Mouse (Mus musculus): ENCODE measurements around the gene Ifitm6.
"Not testable (repeated sequence)": the region's sequence is repeated elsewhere in the genome, so short reads cannot be mapped to it uniquely, and the experiment has no call there.

Gene Ifitm6

GRCm38 (mm10) chr7:141040867-141041606, 23.3 kb upstream of the Ifitm6 start:
- no peak for DNase-seq

DNA sequence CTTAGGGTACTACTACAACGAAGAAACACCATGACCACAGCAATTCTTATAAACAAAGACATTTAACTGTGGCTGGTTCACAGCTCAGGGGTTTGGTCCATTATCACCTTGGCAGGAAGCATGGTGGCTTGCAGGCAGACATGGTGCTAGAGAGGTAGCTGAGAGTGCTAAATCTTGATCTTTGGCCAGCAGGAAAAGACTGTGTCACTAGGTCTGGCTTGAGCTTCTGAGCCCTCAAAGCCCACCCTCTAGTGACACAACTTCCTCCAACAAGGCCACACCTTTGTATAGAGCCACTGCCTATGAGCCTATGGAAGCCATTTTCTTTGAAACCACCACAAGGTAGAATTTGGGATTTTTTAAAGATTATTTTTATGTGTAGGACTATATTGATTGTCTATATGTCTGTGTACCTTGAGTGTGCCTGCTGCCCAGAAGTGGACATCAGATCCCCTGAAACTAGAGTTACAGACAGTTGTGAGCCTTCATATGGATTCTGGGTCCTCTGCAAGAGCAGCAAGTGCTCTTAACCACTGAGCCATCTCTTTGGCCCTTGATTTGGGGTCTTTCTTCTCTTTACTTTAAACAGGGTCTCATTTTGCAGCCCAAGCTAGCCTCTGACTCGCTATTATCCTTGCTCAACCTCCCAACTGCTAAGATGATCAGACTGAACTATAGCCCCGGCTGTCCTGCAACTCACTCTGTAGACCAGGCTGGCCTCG, 21.8 kb upstream of the Ifitm6 start:
- DNase-seq: no peak

DNA sequence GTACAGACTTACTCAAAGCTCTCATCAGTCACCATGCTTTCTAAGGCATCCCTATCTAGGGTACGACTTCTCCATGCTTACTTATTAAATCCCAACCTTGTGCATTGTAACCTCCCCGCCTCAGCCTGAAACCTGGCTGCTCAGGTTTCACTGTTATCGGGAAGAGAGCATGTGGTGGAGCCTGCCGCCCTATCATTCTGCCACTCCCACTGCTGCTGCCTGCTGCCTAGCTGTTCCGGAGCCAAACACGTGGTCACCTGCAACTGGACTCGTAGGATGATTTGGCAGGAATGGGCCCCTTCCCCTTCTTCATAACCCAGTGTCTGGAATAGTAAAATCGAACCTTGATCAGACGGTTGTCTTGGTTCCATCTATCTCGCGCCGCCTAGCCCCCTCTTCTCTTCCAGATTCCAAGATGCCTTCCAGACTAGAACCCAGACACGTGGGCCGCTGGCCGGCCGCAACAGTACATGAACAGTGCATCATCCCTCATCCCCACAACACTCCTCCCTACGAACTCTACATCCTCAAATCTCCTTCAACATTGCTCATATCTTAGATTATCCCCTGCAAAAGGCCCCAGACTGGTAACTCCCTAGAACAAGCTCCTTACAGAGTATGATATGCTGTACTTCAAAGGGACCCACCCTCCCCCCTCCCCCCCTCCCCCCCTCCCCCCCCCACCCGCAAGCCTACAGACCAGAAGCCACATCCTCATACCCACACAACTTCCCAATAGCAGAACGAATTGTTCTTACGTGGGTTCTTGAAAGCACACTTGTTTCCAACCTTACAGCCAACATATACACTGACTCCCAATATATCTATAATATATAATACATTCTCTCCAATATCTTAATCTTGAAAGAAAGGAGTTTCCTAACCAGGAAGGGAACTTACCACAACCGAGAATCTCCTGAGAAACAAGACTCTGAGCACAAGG, 20.6 kb upstream of the Ifitm6 start:
- DNase-seq: no peak

GRCm38 (mm10) chr7:141036624-141037023, 18.9 kb upstream of the Ifitm6 start:
- not testable (repeated sequence) for DNase-seq

GRCm38 (mm10) chr7:141032458-141033167, 14.9 kb upstream of the Ifitm6 start:
- no peak for DNase-seq

DNA sequence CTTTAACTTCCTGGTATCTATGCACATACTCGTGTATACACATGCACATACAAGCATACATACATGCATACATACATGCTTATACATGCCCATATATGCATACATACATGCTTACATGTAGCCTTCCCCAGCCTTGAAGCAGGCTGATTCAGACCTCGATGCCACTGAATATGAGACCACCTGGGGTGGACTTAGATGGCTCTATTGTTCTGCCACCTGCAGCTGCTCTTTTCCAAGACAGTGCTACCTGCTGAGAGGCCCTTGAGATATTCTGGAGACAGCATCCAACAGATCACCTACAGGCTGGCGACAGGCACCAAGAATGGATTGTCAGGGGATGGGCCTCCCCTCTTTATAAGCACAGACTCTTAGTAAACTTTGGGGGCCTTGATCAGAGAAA, 12.7 kb upstream of the Ifitm6 start:
- no peak for DNase-seq

DNA sequence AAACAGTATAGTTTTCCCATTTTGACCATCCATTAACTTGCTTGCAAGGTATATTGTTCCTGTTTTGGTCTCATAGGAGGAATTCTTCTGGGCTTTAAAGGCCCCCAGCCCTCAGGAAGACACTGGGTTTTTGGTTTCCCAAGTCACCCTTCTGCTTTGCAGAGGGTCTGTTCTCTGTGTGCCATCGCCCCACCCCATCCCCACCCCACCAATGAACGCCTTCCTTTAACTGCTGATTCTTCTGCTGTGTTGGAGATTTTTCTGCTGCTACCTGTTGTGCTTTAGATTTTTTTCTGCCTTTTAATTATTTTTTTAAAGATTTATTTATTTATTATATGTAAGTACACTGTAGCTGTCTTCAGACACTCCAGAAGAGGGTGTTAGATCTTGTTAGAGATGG, 11.1 kb upstream of the Ifitm6 start, which contains the start of gene Gm17387:
Gene Gm17387, plus strand, starts transcription at position 301 of the 400 bp plus-strand sequence.
- no peak for DNase-seq

DNA sequence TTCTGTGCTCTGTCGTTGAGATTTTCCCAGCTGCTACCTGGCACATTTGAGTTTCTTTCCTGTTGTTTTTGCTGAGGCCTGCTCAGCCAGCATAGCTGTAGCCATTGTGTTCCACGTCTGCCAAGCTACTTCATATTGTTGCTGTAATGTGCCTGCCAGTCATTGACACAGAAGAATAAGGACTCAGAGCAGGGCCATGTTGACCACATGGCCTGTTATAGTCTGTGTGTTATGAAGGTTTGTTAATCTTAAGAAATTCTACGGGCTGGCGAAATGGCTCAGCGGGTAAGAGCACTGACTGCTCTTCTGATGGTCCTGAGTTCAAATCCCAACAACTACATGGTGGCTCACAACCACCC, 9.0 kb upstream of the Ifitm6 start:
- no peak for DNase-seq

DNA sequence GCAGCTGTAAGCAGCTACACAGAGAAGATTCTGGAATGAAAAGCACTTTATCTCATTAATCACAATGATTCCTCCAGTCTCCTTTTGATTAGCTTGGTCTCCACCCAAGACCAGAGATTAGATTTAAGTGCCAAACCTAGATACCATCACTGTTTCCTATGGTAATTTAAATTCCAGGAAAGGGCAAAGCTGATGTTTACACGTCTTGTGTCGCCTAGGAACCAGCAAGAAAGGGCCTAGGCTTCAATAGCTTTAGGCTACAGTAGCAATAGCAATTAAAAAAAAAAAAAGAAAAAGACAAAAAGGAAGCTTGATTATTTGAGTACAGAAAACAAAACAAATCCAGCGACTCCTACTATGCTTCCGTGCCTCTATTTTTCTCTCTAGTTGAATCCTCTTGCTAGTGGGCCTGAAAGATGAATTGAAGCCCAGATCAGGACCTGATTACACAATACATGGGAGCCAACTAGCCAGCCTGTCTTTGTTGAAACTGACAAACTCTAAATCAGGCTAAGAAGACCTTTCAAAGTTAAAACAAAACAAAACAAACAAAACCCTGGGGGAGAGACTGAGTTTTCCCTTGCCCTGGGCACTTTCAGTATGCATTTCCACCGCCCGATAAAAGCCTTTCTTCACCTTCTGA, 8.5 kb upstream of the Ifitm6 start:
- no peak for DNase-seq

GRCm38 (mm10) chr7:141024865-141025838, 7.4 kb upstream of the Ifitm6 start:
- DNase-seq: no peak

DNA sequence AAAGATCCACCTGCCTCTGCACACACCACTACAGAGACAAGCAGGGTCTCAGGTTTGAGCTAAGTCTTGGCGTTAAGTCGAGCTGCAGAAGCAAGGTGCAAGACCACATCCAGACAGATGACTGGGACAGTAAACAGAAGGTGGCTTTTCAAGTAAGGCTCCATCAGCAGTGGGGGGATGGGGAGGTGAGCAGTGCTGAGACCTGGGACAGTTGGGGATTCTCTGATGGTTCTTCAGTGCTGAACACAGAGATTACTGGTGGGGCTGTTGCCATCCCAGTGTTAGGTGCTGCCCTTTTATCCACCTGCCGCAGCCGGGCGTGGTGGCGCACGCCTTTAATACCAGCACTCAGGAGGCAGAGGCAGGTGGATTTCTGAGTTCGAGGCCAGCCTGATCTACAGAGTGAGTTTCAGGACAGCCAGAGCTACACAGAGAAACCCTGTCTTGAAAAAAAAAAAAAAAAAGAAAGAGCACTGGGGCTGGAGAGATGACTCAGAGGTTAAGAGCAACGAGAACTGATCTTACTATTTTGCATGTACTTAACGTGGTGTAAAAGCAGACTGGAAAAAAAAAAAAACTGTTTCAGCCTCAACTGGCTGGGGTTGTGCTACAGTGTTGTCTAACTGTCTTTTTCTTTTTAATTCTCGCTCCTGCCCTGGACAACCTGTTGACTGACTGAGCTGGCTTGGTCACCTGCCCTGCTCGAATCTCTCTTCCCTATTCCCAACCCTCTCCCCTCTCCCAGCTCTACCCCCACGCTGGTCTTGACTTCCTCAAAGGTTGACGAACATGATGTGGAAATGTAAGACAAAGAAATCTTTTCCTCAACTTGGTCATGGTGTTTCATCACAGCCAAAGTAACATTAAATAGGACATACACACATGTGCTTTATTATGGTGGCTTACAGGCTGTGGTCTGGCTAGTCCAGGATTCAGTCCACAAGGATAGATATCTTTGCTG, 4.0 kb upstream of the Ifitm6 start:
- DNase-seq: no peak

DNA sequence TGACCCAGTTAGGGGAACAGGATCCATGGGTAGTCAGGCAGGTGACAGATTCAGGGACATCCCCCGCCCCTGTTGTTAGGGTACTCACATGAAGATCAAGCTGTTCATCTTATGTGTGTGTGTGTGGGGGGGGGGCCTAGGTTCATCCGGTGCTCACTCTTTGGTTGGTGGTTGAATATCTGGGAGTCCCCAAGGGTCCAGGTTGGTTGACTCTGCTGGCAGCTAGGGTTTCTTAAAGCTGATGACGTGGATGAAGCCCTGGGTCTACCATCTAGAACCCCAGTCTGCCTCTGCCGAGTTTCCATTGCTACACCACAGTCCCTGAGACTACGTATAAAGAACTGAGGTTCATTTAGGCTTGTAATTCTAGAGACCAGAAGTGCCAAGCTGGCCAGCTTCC, 1.3 kb upstream of the Ifitm6 start:
- DNase-seq: no peak

- no peak for DNase-seq
Observed at GRCm38 (mm10) chr7:141016707-141017697, 722 bp downstream of the Ifitm6 start.

DNA sequence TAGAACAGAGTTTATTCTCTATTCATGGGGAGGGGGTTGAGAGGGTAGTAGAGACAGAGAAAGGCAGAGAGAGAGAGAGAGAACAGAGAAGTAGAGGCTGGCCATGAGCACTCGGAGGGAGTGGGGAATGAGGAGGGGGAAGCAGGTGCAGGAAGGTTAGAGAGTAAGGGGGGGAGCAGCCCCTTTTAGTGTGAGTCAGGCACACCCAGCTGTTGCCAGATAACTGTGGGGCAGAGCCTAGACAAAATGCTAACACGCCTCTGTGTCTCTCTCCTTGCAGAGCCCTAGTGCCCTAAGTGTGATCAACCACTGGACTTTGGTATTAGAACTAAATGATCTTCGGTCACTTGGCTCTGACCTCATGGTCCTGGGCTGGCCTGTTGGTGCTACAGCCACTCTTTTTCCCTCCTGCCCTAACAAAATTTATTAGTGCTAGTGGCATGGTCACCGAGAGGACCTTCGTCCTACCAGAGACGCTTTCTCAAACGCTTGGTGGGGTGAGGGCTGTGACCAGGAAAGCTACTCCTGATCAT, 6.4 kb downstream of the Ifitm6 start:
- no peak for DNase-seq

DNA sequence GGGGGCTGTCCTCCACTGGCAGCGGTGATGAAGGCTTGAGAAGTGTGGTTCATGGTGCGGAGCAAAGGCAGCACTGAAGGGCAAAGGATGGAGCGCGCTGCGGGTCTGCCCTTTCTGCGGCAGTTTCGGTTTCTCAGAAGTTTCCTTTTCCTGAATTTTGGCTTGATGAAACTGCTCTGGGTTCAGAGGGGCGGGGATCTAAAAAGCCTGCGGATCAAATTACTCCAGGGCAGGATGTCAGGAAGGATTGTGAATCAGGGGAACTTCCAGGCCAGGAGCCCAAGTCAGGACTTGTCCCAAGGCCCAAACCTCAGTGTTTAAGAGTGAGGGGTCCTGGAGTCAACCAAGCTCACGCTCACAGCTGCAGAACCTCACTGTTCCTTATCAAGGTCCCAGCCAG, 7.1 kb downstream of the Ifitm6 start, which contains the start of gene Ifitm3:
Gene Ifitm3, minus strand, starts transcription at position 178 of the 400 bp plus-strand sequence.
- no peak for DNase-seq

GRCm38 (mm10) chr7:141009665-141010064, 8.1 kb downstream of the Ifitm6 start:
- DNase-seq: no peak

DNA sequence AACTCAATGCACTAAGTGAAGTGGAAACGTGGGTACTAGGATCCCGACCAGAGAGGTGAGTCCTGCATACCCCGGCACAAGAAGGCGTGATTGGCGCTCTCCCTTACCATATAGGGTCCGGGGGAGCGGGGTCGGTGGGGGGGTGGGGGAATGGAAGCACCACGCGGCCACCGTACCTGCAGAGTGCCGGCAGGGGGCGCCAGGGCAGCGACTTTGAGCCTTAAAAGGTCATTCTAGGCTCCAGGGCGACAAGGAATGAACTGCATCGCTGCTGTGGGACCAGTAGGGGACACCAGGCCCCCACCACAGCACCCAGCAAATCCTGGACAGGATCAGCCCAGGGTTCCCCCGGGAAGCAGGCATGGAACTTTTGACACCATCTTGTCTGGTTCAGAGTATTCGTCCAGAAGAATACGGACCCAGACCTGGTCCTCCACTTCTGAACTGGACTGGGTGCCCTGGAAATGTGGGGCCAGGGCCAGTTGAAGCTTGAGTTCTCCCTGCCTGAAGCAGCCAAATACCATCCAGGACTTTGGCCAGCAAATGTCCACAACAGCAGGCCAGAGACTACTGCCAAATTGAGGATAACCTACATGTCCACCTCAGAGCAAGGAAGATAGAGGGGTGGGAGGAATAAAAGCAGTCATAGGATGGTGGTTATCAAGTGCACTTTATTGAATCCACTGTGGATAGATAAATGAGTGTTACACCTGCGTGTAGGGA, 8.6 kb downstream of the Ifitm6 start:
- peak; percentile 50 to 72 for DNase-seq

All from spleen, adult 18-20 months (tissue).